Mouse (Mus musculus) embryonic fibroblast, embryonic 13.5 days (primary cell): Measurements from ENCODE around the gene Cd244a. TPM values are rescaled to one million over a fixed set of nuclear protein-coding genes. Genes with fewer than 3 reads are reported as not detected.

Source experiments
- H3K27ac ChIP-seq: 2 replicates; pipeline ENCODE4 v1.5.1; 2012; ENCODE audit warnings: low read length, control low read depth, inconsistent platforms; ENCODE audit not compliant: insufficient read depth
- H3K4me1 ChIP-seq: 2 replicates; pipeline ENCODE4 v1.6.1; 2011; ENCODE audit warnings: low read length; ENCODE audit not compliant: control insufficient read depth, insufficient read depth
- H3K4me3 ChIP-seq: 2 replicates; pipeline ENCODE4 v1.5.1; 2011; ENCODE audit warnings: mild to moderate bottlenecking, control low read depth, low read length; ENCODE audit not compliant: insufficient read depth
- CTCF ChIP-seq: IDR thresholded peaks from 2 replicates; pipeline ENCODE4 v1.5.1; 2011; ENCODE audit warnings: mild to moderate bottlenecking, control low read depth, low read length, moderate library complexity, borderline replicate concordance; ENCODE audit not compliant: insufficient read depth
- POLR2A ChIP-seq: IDR thresholded peaks from 2 replicates; pipeline ENCODE4 v1.6.1; 2011; ENCODE audit warnings: low read depth, mild to moderate bottlenecking, control low read depth, low read length, moderate library complexity
- polyA plus RNA-seq: library from polyadenylated mRNA; stranded (reverse); fragments of >200 nt; gene quantifications from 2 replicates; pipeline ENCODE4 v1.2.4, GENCODE M21; 2011; ENCODE audit warnings: low read depth; ENCODE audit not compliant: missing spikeins, insufficient read length

Gene Cd244a
- polyA plus RNA-seq, 1 experiment: 0.40 TPM

DNA sequence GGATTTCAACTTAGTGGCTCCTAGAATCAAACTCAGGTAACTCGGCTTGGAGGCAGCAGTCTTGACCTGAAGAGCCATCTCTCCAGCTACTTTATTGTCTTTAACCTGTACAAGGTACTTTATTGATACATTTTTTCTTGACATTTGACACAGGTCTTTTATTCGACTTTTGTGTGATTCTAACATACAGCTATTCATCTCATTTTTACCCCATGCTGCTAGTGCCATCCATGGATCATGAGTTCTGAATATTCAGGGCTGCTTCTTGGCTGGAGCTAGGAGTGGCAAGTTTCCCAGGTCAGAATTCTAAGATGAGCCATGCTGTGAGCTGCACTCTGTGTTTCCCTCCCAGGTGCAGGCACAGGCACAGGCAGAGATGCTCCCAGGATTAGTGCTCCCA is 6.8 kb upstream of the Cd244a start:
- no peaks in the 10 kb centered on the region for H3K4me1 ChIP-seq

DNA sequence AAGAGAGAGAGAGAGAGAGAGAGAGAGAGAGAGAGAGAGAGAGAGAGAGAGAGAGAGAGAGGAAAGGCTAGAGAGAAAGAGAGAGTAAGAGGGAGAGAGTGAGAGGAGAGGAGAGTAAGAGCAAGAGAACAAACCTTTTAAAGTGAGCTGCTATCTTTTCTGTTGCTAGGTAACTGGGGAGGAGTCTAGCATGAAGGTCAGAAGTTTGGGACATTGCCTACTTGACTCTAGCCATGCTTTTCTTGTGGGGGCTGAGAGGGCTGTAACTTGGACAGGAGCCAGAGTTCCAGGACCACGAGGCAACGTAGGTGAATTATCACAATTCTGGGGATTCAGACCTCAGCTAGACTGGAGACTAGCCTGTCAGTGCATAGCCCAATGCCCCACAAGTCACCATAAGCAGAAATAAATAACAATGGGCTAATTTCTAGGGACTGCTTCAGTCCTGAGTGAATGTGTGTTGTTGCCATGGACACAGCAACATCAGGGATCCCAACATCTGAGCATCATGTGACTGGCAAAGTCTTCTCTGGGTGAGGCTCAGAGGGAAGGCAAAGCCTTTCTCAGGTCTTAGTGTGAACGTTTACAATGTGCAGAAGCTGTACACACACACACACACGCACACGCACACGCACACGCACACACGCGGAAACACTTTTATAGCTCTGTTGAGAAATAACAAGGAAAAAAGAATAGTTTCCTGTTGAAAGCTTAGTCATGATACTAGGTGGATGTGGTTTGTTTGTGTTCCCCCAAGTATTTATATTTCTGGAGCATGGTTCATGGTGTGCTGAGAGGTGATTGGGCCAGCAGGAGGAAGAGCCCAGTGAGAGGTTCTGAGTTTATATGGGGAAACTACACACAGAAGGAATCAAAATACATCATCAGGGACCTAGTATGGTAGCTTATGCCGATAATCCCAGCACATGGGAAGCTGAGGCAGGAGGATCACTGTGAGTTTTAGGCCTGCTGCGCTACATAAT is 5.3 kb upstream of the Cd244a start:
- no peaks in the 10 kb centered on the region for H3K4me1 ChIP-seq
- H3K4me3 ChIP-seq: no peak overlapping the region
- H3K27ac ChIP-seq: no peak overlapping the region
- TF ChIP-seq CTCF (no peak), POLR2A (no peak)

More for the DNA sequence above, 6.8 kb upstream of the Cd244a start:
- H3K27ac ChIP-seq: no peak overlapping the region
- TF ChIP-seq CTCF: no peak
- no peak for TF ChIP-seq POLR2A
- H3K4me3 ChIP-seq: no peak overlapping the region

DNA sequence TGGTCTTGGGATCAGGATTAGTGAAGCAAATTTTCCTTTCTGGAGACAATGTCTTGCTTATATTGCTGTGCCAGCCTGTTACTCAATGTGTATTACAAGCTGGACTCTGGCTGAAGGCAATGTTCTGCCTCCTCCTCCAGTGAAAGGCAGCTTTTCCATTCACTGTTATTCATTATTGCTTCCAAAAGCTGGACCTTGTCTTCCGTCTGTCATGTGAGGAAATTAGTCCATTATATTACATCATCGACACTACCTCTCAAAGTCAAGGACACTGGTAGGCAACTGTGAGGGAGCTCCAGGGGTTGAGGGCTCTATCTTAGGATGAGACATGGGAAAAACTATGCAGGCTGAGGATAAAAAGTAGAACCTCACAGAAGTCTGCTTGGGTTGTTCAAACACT is 2.6 kb upstream of the Cd244a start:
- Histone ChIP-seq H3K27ac (no peak overlapping the region), H3K4me3 (no peak overlapping the region), H3K4me1 (no peaks in the 10 kb centered on the region)
- TF ChIP-seq POLR2A (no peak), CTCF (no peak)

DNA sequence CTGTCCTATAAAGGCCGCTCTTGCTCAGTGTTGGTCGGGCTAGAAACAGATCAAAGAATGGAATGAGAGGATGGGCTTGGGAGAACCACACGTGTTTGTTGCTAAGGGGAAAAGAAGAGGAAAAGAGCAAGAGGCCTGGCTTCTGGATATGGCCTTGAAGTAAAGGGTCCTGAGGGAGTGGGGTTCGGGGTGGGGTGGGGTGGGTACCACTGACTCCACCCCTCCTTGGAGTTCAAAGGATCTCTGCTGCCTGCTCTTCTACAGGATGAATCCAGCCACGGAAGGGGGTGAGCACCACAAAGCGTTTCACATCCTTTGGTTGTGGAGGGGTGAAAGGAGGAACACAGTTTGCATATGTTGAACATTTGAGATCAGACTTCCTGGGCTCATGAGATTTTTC is 586 bp upstream of the Cd244a start:
- H3K4me3 ChIP-seq: no peak overlapping the region
- H3K27ac ChIP-seq: no peak overlapping the region
- TF ChIP-seq CTCF (no peak), POLR2A (no peak)
- H3K4me1 ChIP-seq: no peaks in the 10 kb centered on the region

DNA sequence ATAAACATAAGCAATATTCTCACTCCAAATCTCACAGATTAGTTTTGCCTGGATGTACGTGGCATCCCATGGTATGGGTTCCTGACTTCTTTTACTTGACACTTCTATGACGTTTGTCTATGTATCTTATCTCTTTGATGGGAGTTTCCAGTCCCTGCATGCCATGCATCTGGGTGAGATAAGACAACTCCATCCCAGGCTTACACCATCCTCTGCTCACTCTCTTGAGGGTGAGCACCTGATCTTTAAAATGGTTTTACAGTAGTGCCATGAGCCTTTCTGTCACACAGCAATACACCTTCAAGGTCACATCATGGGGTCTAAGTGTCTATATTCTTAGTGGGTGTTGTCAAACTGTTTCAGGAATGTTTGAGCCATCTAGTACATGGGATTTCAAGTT is 1.3 kb downstream of the Cd244a start:
- Histone ChIP-seq H3K4me1 (no peaks in the 10 kb centered on the region), H3K4me3 (no peak overlapping the region), H3K27ac (no peak overlapping the region)
- TF ChIP-seq POLR2A (no peak), CTCF (no peak)

GRCm38 (mm10) chr1:171561200-171561599 is 2.2 kb downstream of the Cd244a start:
- Histone ChIP-seq H3K4me1 (no peaks in the 10 kb centered on the region), H3K27ac (no peak overlapping the region), H3K4me3 (no peak overlapping the region)
- TF ChIP-seq CTCF: no peak

DNA sequence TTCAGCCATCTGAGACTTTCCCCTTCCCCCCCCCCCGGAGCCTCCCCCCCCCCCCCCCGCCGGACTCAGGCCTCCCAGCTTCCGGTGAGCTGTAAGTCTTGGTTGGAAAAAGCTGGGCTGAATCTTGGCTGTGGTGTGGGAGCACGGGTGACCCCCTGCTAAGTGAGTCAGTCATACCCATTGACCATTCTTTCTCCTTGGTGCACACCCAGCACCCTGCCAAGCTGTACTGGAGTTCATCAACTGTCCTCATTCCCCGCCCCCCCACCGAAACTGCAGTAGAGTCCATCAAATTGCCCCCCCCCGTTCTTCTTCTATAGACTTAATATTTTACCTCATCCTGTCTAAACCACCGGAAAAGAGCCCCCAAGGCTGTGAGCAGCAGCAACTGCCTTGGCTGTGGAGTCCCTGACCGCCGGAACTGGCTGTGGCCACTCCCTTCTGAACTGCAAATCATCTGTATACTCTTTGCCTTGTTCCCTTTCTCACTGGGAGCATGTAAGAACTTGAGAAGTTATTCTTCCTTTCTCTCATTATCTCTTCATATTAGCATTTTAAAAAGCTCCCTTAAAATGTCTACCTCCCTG is 2.7 kb downstream of the Cd244a start:
- TF ChIP-seq POLR2A: no peak
- no peak overlapping the region for H3K4me3 ChIP-seq
- no peaks in the 10 kb centered on the region for H3K4me1 ChIP-seq
- no peak overlapping the region for H3K27ac ChIP-seq

- H3K4me3 ChIP-seq: no peak overlapping the region
- H3K27ac ChIP-seq: no peak overlapping the region
- no peak for TF ChIP-seq POLR2A
- no peak for TF ChIP-seq CTCF
- no peaks in the 10 kb centered on the region for H3K4me1 ChIP-seq
These were observed 4.0 kb downstream of the Cd244a start for GRCm38 (mm10) chr1:171563042-171563441.

DNA sequence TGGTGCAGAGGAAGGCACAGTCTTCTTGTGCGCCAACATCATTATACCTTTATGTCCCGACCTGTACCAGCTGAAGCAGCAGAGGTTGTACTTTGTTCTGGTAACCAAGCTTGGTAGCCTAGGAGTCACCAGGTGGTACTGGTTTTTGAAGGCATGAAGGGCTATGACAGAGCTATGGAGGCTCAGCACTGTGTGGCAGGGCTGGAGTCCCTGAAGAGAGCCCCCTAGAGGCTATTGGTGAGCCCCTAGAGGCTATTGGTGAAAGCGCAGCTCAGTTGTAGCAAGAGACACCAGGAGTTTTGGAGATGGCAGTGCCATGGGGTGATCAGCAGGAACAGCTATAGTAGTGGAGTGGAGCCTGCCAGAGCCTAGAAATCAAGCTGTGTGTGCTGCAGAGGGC is 5.3 kb downstream of the Cd244a start:
- no peak for TF ChIP-seq POLR2A
- TF ChIP-seq CTCF: no peak
- H3K27ac ChIP-seq: no peak overlapping the region
- no peaks in the 10 kb centered on the region for H3K4me1 ChIP-seq
- no peak overlapping the region for H3K4me3 ChIP-seq

- H3K4me1 ChIP-seq: no peaks in the 10 kb centered on the region
- H3K27ac ChIP-seq: no peak overlapping the region
- TF ChIP-seq CTCF (no peak), POLR2A (no peak)
- H3K4me3 ChIP-seq: no peak overlapping the region
These were observed 6.9 kb downstream of the Cd244a start for GRCm38 (mm10) chr1:171565888-171566287.
